Mouse (Mus musculus) spleen, embryonic (tissue): Measurements from ENCODE around the gene Etv5.

ENCODE experiments used
- CTCF ChIA-PET: fragments of 350-600 bp; sonication (Branson Sonifier 250); formaldehyde crosslinking; loops from one replicate; lab custom pipeline; 2022; lab: Charles Lee

The Etv5 gene

DNA sequence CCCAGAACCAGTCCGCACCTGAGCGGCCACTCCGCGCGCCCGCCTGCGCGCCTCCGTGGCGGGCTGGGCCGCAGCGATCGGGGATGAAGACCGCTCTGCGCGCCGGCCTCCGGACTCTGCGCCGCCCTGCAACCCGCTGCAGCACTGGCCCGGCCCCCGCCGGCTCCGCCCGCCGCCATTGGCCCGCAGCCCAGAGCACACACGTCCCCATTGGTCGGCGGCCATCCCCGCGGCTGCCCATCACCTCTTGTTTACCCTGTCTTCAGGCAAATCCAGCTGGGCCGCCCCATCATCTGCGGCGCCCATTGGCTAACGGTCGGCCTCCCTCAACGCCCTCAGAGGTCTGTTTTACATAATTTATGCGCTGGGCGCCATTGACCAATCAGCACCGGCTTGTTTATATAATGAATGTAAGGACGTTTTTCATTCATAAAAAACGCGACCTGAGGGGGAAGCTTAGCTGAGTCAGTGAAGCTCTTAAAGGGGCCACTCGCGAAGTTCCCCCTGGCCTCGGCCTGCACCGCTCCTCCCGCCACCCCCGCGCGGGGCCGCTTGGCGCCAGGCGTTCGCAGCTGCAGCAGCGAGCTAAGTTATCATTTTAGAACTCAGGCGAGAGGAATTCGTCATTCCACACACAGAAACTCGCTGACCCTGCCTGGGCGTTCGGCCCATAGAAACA lies at the start of gene Etv5:
Gene Etv5, minus strand, starts transcription at position 221 of the 679 bp plus-strand sequence.
- CTCF ChIA-PET: interaction anchor here (0.7 to 1.1 kb wide), 3 partner anchors 47 to 1899 kb away, joined by 3 read pairs; no protein-coding TSS in a partner anchor

DNA sequence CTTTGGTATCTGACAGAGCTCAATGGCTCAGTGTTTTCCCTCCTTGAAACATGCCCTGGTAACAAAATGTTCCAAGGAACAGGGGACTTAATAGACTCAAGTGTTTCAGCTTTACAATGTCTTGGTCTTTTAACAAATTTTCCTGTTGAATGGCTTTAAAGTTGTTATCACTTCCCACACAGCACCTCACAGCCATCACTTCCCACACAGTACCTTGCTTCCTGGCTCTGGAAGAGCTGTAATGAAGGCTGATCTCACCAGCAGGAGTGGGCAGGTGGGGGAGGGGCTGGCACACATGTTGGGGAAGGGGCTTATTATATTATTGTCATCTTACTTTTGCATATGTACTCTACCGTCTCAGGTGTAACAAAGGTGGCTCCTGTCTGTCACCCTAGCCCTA lies 44.4 kb upstream of the Etv5 start:
- CTCF ChIA-PET: no interaction called here

DNA sequence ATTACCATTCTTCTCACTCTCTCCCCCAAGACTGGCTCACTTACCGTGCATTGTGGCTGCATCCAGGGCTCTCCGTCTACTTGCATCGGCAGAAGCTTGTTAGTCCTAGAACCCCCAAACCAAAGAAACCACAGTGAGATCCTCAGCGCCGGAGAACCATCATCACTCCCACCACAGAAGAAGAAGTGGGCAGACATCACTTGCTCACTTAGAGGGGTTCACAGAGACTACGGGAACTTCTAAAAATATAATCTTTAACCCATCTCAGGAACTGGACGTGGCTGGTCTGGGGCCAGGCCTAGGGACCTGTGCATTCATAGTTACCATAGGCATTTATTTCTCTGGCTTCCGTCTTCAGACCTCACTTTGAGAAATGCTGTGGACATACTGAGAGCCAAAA lies 39.8 kb upstream of the Etv5 start:
- CTCF ChIA-PET: no interaction called here

DNA sequence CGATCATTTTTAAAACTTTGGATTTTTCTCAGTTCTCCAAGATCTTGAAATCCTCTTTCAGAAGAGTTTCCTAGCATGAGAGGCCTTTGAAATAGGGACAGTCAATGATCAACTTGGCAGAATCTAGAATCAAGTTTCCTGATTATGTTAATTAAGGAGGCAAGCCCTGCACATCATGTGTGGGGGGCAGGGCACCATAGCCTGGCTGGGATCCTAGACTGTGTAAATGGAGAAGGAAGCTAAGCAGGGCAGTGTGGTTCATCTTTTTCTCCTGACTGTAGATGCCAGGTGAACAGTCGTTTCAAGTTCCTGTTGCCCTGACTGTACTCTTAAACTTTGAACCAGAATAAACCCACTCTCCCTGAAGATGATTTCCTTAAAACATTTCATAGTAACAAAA lies 32.2 kb upstream of the Etv5 start:
- CTCF ChIA-PET: no interaction called here

DNA sequence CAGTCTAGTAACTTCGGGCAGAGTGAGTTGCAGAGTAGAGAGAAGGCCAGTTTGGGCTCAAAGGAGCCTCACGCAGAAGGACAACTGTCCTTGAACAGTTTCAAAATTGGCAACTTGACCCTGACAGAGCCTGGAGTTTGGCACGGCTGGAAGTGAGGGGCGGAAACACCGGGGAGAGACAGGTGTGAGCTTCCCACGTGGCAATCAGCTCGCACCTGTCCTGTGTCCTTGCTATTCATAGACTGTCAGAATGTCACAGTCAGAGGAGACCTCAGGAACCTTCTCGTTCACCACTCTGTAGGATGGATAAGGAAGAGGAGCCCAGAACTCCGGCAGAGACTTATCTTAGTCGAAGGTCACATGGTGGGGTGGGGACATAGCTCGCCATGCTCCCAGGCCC lies 29.9 kb upstream of the Etv5 start:
- CTCF ChIA-PET: no interaction called here

DNA sequence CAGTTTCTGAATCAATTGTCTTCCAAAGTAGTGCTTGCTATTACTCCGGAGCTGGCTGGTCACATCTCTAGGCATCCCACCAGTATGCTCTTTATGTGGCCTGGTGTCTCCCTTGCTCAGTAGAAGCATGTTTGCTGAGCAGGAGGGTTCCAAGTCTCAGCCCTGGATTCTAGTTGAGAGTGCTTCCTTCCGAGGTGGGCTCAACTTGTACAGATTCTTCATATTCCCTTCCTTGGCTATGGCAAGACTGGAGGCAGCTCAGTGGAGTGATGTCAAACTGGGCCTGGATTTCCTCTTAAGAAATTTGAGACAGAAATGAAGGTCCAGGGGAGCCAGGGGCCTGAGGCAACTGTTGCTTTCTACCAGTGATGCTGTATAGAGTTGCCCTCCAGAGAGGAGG lies 27.6 kb upstream of the Etv5 start:
- CTCF ChIA-PET: interaction anchor here (1.0 kb wide), 1 partner anchor 41 kb away, joined by 5 read pairs; no protein-coding TSS in a partner anchor

DNA sequence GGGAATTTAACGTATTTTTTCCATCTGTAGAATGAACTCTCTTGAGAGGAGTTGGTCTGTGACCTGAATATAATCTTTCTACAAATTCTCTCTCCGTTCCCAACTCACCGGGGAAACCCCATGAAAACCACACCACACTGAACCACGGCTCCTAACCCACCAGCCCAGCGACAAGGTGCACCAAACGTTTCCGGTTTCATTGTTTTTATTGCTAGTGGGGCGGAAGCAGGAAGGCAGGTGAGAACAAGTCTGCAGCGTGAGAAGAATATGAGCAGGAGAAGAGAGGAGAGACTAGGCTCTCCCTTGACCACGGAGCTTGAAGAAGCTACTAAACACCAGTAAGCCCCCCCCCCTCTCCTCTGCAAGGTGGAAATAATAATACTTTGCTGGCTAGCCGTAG lies 26.9 kb upstream of the Etv5 start:
- CTCF ChIA-PET: interaction anchor here (1.0 kb wide), 1 partner anchor 41 kb away, joined by 5 read pairs; no protein-coding TSS in a partner anchor

DNA sequence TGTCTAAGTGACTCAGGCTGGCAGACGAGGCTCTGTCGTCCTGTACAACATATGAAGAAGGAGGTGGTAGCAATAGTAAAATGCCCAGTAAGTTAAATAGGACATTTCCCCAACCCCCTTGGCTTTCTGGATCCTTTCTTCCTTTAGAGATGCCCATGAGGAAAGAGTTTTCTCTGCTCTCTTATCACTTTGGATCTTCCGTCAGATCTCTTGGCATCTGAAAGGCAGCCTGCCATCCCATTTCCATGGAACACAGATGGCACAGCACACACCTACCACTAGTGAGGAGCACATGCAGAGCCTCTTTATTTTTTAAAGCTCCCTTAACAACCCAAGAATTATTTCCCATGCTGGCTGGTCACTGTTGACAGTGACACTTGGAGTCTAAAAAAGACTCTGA lies 22.7 kb upstream of the Etv5 start:
- CTCF ChIA-PET: no interaction called here

DNA sequence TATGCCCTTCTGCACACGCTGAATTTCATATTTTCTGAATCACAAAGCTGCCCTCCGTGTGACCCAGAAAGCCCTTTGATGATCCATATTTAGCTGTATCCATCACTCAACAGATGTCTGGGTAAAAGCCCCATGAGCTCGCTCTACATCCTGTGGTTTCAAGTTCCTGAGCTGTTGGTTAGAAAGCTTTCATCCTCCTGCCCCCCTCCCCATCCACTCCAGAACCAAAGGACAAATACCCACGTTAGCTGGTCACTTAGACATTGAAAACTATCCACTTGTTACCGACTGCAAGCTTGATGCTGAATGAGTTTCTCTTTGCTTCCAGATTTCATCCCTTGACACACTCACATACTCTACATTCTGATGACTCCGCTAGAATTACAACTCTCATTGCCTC lies 22.2 kb upstream of the Etv5 start:
- CTCF ChIA-PET: no interaction called here

DNA sequence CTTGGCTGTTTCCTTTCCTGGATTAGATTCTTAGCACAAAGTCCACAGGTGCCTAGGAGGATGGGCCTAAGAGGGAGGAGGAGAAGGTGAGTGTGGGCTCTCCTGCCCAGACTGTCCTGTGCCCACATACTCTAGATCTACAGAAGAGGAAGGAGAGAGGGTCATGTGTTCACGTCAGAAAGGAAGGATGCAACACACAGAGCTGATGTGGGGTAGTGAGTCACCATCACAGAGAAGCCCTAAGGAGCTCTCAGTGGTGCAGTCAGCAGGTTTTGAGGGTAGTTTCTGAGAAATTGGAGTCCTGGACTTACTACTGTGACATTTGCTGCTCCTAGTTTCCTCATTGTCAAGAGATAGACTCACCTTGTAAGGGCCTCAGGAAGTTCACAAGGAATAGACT lies 21.4 kb upstream of the Etv5 start:
- CTCF ChIA-PET: no interaction called here

DNA sequence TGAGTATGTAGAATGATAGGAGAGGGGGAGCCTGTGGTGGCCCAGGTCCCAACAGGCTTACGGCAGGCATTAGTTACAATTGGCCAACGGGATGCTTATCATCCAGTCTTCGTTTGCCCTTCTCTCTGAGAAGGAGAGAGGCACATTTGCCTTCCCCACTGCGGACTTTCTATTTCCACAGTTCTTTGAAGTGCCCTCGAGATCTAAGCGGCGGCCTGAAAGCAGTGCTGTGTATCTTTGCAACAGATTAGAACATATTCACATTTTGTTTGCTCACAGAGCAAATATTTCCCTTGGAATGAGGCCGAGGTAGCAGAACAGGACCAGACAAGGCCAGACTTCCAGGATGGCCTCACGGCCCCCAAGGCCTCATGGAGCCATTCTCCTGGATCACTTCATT lies 12.6 kb upstream of the Etv5 start:
- CTCF ChIA-PET: no interaction called here

DNA sequence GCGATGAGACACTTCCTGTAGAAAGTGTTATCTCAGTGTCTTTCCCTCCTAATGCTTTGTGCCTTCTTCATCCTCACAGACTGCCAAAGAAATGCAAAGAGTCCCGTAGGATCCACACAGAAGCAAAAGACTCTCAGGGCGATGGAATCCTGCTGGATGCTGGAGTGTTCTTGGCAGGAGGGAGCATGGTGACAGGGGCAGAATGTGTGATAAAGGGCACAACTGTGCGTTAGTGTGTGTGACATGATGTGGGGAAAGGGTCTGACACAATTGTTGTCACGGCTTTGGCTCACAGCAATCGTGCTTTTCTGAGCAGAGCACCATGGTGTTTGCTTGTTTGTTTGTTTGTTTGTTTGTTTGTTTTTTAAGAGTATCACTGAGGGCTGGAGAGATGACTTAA lies 8.6 kb upstream of the Etv5 start:
- CTCF ChIA-PET: no interaction called here

DNA sequence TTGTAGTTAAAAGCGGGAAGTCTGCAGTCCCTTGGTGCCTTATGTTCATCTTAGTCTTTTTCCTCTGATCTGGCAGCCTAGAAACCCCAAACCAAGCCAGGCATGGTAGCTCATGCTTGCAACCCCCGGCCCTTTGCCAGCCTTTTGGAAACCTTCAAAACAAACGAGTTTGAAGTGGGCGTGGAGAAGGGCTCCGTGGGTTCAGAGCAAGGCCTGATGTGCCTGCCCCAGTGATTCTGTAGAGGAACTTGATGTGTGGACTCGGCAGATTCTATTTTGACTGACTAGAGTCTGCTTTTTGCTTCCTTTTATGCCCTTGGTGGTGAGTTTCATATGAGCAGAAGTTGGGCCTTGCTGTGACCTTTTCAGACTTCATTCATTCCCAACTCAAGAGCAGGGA lies 5.3 kb upstream of the Etv5 start:
- CTCF ChIA-PET: no interaction called here

DNA sequence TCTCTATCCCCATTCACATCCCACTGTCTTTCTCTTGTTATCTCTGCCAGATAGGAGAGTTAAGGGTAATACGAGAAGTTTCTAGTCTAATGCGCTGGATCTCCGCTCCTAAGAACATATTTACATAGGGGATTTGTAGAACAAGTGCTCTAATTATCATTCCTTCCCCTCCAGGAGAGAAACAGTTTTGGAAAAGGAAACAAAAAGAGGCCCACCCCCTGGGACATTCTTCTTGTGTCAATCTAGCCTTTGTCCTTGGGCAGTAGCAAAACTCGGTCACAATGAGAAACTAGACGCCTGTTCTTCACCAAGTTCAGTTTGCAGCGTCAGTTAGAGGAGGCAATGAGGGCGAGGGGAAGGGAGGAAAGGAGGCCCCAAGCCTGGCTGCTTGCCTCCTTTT lies 2.7 kb upstream of the Etv5 start:
- CTCF ChIA-PET: no interaction called here

DNA sequence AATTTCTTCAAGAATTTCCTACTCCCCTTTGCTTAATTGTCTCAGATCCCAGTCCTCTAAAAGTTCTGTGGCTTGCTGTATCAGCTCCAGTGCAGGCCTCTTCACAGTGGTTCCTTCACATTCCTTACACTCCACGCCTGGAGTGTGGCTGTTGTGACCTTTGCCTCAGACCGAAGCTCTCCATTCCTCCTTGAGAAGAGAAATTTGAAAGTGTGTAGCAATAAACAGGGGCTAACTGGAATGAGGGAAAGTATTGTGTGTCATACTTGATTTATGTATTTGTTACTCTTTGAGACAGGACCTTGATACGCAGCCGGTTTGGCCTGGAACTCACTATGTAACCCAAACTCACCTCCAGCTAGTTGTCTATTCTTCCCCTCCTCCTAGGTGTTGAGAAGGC lies 1.8 kb upstream of the Etv5 start:
- CTCF ChIA-PET: no interaction called here

DNA sequence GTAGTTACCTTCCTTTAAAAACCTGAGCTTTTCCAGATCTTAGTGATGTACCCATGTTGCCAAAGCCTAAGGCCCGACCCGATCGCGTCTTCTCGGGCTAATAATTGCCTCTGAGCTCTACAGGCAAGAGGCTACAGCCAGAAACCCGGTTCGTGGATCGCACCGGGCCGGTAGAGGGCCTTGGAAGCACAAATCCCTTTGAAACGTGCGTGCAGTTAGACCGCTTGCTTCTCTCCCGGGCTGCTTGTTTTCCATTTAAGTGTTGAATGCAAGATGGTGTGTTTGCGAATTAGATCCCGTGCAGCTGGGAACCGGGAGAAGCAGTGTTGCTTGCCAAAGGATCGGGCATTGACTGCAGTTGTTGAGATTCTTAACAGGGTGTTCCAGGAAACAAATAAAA lies 750 bp upstream of the Etv5 start:
- CTCF ChIA-PET: interaction anchor here (0.7 to 1.1 kb wide), 3 partner anchors 47 to 1900 kb away, joined by 3 read pairs; no protein-coding TSS in a partner anchor

DNA sequence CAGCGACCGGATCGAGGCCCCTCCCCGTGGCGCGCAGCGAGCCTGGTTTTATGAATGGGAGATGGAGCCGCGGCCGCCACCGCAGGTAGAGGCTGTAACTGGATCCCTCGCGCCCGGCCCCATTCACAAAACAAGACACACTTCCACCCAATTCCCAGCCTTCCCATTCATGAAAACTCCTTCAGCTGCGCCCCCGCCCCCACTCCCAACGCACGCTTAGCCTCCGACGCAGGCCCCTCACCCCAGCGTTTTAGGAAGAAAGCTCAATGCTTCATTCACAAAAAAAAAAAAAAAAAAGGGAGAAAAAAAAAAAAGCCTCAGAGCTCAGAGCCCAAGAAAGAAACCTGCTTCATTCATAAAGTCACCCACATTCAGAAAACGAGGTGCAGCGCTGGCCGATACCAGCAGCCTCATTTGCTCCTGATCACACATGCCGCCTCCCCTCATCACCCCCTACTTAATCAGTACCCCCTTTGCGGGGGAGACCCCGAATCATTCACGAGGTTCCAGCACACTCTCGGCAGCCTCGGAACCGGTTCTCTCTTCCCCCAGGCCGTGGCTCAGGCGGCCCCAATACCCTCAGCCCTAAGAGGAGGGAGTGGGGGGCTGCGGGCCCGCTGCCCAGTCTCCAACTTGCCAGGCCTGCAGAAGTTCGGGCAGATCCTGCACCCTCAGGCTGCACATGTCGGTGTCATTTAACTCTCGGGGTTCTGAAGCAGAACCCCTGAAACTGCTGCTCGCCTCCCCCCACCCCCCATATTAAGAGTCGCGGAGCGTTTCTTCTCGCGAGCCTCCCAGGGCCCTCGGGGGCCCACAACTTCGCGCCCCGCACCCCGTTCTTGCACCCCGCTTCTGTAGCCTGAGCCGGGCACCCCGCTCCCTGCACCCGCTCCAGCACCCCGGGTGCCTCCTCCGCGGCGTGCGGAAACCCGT lies 812 bp downstream of the Etv5 start:
- CTCF ChIA-PET: interaction anchor here (0.6 kb wide), 3 partner anchors 18 to 106 kb away, joined by 3 to 8 read pairs (median 7); no protein-coding TSS in a partner anchor

DNA sequence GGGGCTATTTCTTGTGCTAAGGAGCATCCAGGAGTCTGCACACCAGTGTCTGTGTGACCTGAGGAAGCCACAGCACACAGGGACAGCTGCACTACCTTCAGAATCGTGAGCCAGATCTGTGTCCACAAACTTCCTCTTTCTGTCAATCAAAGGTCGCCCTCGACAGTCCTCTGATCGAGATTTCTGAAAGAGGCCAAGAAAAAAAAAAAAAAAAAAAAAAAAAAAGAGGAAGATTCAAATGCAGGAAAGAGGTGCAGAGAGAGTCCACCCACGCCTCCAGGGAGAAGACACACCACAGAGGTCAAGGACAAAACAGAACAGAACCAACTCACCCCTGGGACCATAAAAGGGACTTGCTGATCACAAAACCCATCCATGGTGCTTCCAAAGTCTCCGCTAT lies 3.4 kb downstream of the Etv5 start:
- CTCF ChIA-PET: no interaction called here

DNA sequence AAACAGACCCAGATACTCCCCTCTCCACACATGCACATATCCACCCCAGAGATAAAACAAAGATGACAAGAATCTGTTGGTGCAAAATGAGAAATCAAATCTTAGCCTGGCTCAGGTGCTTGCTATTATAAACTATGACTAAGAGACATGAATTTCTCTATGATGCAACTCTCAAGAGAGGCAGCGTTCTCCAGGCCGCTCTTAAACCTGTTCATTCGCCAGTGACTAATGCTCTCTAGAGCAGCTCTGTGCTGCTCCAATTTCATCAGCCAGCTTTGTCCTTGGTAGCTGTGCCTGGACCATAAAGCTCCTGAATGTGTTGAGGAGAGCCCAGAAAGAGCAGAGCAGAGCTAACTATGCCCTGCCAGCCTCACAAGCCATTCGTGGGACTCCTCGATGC lies 5.0 kb downstream of the Etv5 start:
- CTCF ChIA-PET: no interaction called here

DNA sequence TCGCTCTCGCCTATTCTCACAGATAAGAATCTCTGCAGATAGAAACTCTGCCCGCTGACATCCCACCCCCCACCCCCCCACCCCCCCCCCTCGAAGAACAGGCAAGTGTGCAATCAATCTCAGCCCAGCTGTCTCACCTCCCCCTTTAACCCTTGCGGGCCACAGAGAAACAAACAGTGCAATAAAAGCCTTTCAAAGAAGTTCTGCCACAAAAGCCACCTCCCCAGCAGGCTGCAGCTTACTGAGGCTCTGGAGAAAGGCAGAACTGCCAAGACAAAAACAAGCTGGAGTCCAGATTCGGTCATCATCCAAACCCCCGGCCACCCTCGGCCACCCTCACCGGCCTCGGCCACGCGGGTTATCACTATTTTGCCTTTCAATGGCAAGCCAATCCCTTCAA lies 5.6 kb downstream of the Etv5 start:
- CTCF ChIA-PET: no interaction called here

DNA sequence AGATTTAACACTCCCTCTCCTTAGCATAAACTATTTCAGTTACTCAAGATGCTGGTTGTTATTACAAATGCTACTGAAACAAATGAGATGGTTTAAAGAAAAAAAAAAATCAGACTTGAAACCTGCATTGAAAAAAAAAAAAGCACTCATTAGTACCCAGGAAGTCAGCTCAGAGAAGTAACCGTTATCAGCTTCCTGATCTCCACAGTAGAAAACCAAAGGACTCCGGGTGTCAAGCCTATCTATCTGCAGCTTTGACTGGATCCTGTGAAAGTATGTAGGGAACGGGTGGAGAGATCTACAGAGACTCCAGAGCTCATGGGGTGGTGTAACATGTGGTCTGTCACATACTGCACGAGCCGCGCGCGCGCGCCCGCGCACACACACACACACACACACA lies 7.7 kb downstream of the Etv5 start:
- CTCF ChIA-PET: interaction anchor here (0.6 kb wide), 2 partner anchors 425 to 1080 kb away, joined by 3 read pairs; no protein-coding TSS in a partner anchor

DNA sequence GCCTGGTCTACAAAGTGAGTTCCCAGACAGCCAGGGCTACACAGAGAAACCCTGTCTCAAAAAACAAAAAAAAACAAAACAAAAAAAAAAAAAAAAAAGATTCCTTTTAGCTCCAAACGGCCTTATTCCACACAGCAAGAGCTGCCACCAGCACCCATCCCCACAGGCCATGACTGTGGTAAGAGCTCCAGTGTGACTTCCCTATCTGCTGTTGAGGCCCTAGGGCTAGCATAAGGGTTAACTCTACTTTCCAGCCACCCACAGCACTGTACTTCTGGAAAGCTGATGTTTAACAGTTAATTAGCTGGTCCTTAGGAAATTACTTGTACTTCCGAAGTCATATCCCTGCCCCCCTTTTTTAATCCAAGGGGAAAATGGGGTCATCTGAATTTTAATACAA lies 8.2 kb downstream of the Etv5 start:
- CTCF ChIA-PET: interaction anchor here (0.6 kb wide), 1 partner anchor 1080 kb away, joined by 3 read pairs; no protein-coding TSS in a partner anchor
